ENCODE assay signal across 16 mouse cellular contexts in genomic region chr4:65354580-65354979, GRCm38 (mm10).
DNase-seq lines count a peak whose midpoint lies in the region; ATAC-seq and TF ChIP-seq lines count a peak whose summit lies in the region.
"Had no signal": no experiment of that assay in that cellular context is flagged by ENCODE, and none has a peak within 500 bp of the region (broad histone marks: within the 10 kb centered on the region; RNA-seq: fewer than 3 reads in every experiment).

No protein-coding gene starts in this region.

- peak; percentile 22 to 45; a peak in 1 of 4 replicates for ATAC-seq in hematopoietic stem cell, adult 5-6 weeks (replicated peaks in 1 of 2; ENCODE audit: insufficient read depth in 1 of 2, low FRiP score in 2 of 2, low TSS enrichment in 1 of 2, low read depth in 1 of 2, poor library complexity in 2 of 2, severe bottlenecking in 2 of 2)
- ATAC-seq in forebrain, embryonic 15.5 days (replicated peaks) = no peak
- ATAC-seq in forebrain, embryonic 12.5 days (ENCODE audit: low FRiP score) = no peak
- ATAC-seq: hindbrain, embryonic 16.5 days; intestine, postnatal 0 days had no signal

- intact Hi-C loops in gastrocnemius, adult 2 months (cut with DNase I) = no loop called here

- H3K9ac ChIP-seq in forebrain, embryonic 15.5 days (replicated peaks) = no peak overlapping the region
- no peak overlapping the region for H3K9ac ChIP-seq in forebrain, embryonic 12.5 days
- H3K9ac ChIP-seq: embryonic facial prominence, embryonic 13.5 days had no signal

- no peak for TF ChIP-seq CTCF in gastrocnemius, adult 2 months (IDR thresholded peaks at IDR 0.05)

- no peaks in the 10 kb centered on the region for H3K36me3 ChIP-seq in forebrain, embryonic 15.5 days
- H3K36me3 ChIP-seq in forebrain, embryonic 12.5 days (replicated peaks) = peaks cover 6% of the 10 kb centered on the region; the same call in 1 of the 2 replicates
- H3K36me3 ChIP-seq: embryonic facial prominence, embryonic 13.5 days had no signal

- no peak overlapping the region for H3K4me3 ChIP-seq in gastrocnemius, adult 2 months
- no peak overlapping the region for H3K4me3 ChIP-seq in forebrain, embryonic 15.5 days
- no peak overlapping the region for H3K4me3 ChIP-seq in forebrain, embryonic 12.5 days (replicated peaks)
- H3K4me3 ChIP-seq: embryonic facial prominence, embryonic 13.5 days; midbrain, embryonic 10.5 days had no signal

- H3K4me1 ChIP-seq in forebrain, embryonic 15.5 days = no peaks in the 10 kb centered on the region
- H3K4me1 ChIP-seq in forebrain, embryonic 12.5 days = no peaks in the 10 kb centered on the region
- H3K4me1 ChIP-seq: embryonic facial prominence, embryonic 13.5 days had no signal

- H3K27me3 ChIP-seq in forebrain, embryonic 15.5 days = no peaks in the 10 kb centered on the region
- H3K27me3 ChIP-seq in forebrain, embryonic 12.5 days = no peaks in the 10 kb centered on the region
- H3K27me3 ChIP-seq: embryonic facial prominence, embryonic 13.5 days had no signal

- peak; percentile 90 for DNase-seq in heart, adult 11 months
- DNase-seq in heart, adult 8-10 months (ENCODE audit: low spot score) = no peak
- peak; percentile 11 for DNase-seq in lung, postnatal 36 days
- no peak for DNase-seq in lung, postnatal 25 days (ENCODE audit: low spot score)
- peak; percentile 39 for DNase-seq in gastrocnemius, adult 2 months
- DNase-seq: cerebellum, adult 18-20 months; lung, postnatal 10 days; right cerebral cortex, postnatal 14 days had no signal

- H3K9me3 ChIP-seq in forebrain, embryonic 15.5 days = no peaks in the 10 kb centered on the region
- no peaks in the 10 kb centered on the region for H3K9me3 ChIP-seq in forebrain, embryonic 12.5 days
- H3K9me3 ChIP-seq: embryonic facial prominence, embryonic 13.5 days; midbrain, embryonic 10.5 days had no signal

- 55% methylated on average over 4 of the region's 4 CpGs for WGBS in forebrain, embryonic 15.5 days
- WGBS in forebrain, embryonic 12.5 days = 57% methylated on average over 4 of the region's 4 CpGs

- no peak overlapping the region for H3K27ac ChIP-seq in gastrocnemius, adult 2 months
- H3K27ac ChIP-seq in forebrain, embryonic 15.5 days (replicated peaks) = no peak overlapping the region
- no peak overlapping the region for H3K27ac ChIP-seq in forebrain, embryonic 12.5 days
- H3K27ac ChIP-seq: embryonic facial prominence, embryonic 13.5 days; kidney, postnatal 0 days; midbrain, embryonic 10.5 days had no signal

- H3K4me2 ChIP-seq in forebrain, embryonic 15.5 days (replicated peaks) = no peak overlapping the region
- H3K4me2 ChIP-seq in forebrain, embryonic 12.5 days = no peak overlapping the region
- H3K4me2 ChIP-seq: embryonic facial prominence, embryonic 13.5 days had no signal

Comparison
In these comparisons a context has a peak if more than half of its experiments do, and no peak if none do; other contexts are left out.
1. DNase-seq: peak in heart, adult 11 months (single experiment), lung, postnatal 36 days (single experiment) and gastrocnemius, adult 2 months (single experiment); none in heart, adult 8-10 months (single experiment) and lung, postnatal 25 days (single experiment).
2. ATAC-seq: peak in hematopoietic stem cell, adult 5-6 weeks (2 of 2); none in forebrain, embryonic 15.5 days (single experiment) and forebrain, embryonic 12.5 days (single experiment).